Mouse (Mus musculus) C2C12 (cell line): Measurements from ENCODE around the gene N4bp2l1. TPM values are rescaled to one million over a fixed set of nuclear protein-coding genes. Genes with fewer than 3 reads are reported as not detected.

ENCODE experiments used
- H3K27me3 ChIP-seq: one replicate; pipeline ENCODE4 v1.6.1; 2011; ENCODE audit not compliant: control insufficient read depth, insufficient read depth, insufficient read length
- H3K36me3 ChIP-seq: one replicate; pipeline ENCODE4 v1.6.1; 2011; ENCODE audit not compliant: control insufficient read depth, insufficient read depth
- H3K4me3 ChIP-seq: one replicate; pipeline ENCODE4 v1.5.1; 2011; ENCODE audit warnings: mild to moderate bottlenecking, control low read depth; ENCODE audit not compliant: poor library complexity, insufficient read depth, severe bottlenecking
- H3K79me2 ChIP-seq: one replicate; pipeline ENCODE4 v1.6.1; 2011; ENCODE audit not compliant: control insufficient read depth, insufficient read depth
- H3K79me3 ChIP-seq: one replicate; pipeline ENCODE4 v1.6.1; 2011; ENCODE audit warnings: low read depth, control low read depth
- H3ac ChIP-seq: one replicate; pipeline ENCODE3; 2011; ENCODE audit warnings: low read depth; ENCODE audit not compliant: control insufficient read depth, insufficient read length
- CEBPB ChIP-seq: IDR thresholded peaks from one replicate; pipeline ENCODE4 v1.6.1; 2011; ENCODE audit warnings: low read depth, mild to moderate bottlenecking, control low read depth, moderate library complexity
- CTCF ChIP-seq: IDR thresholded peaks from one replicate; pipeline ENCODE4 v1.5.1; 2011; ENCODE audit not compliant: control insufficient read depth, insufficient read depth, insufficient read length
- FOSL1 ChIP-seq: IDR thresholded peaks from one replicate; pipeline ENCODE4 v1.8.0; 2011; ENCODE audit warnings: mild to moderate bottlenecking, low read length; ENCODE audit not compliant: poor library complexity, insufficient read depth, severe bottlenecking
- MAX ChIP-seq: IDR thresholded peaks from one replicate; pipeline ENCODE4 v1.6.1; 2011; ENCODE audit warnings: mild to moderate bottlenecking, control low read depth
- MYOD1 ChIP-seq: IDR thresholded peaks from one replicate; pipeline ENCODE4 v1.6.1; 2011; ENCODE audit warnings: low read depth; ENCODE audit not compliant: control insufficient read depth, insufficient read length
- MYOG ChIP-seq: IDR thresholded peaks from one replicate; pipeline ENCODE4 v1.6.1; 2011; ENCODE audit not compliant: control insufficient read depth, insufficient read length; ENCODE audit errors: extremely low read depth
- USF1 ChIP-seq: IDR thresholded peaks from one replicate; pipeline ENCODE4 v1.6.1; 2011; ENCODE audit warnings: low read depth, mild to moderate bottlenecking, control low read depth, moderate library complexity
- polyA plus RNA-seq: library from polyadenylated mRNA; unstranded; fragments of >200 nt; fragmentation: generic; extraction: Trizol; gene quantifications from one replicate; pipeline ENCODE4 v1.2.1, GENCODE M21; 2012; ENCODE audit warnings: missing spikeins

N4bp2l1 gene
- polyA plus RNA-seq, 1 experiment, result 0.33 TPM

GRCm38 (mm10) chr5:150589945-150590344 is 7.0 kb downstream of the N4bp2l1 start:
- H3K36me3 ChIP-seq, result no peaks in the 10 kb centered on the region
- TF ChIP-seq CEBPB, result no peak
- TF ChIP-seq CTCF, result no peak
- no peak for TF ChIP-seq MAX
- no peak for TF ChIP-seq USF1
- no peak for TF ChIP-seq FOSL1
- no peak for TF ChIP-seq MYOD1
- TF ChIP-seq MYOG, result no peak
- no peak overlapping the region for H3ac ChIP-seq

GRCm38 (mm10) chr5:150584337-150584729 is 12.7 kb downstream of the N4bp2l1 start:
- no peak for TF ChIP-seq CEBPB
- TF ChIP-seq MAX, result no peak
- TF ChIP-seq USF1, result no peak
- TF ChIP-seq CTCF, result no peak
- no peak for TF ChIP-seq FOSL1
- TF ChIP-seq MYOG, result no peak
- TF ChIP-seq MYOD1, result no peak
- no peaks in the 10 kb centered on the region for H3K27me3 ChIP-seq
- H3ac ChIP-seq, result no peak overlapping the region
- H3K79me3 ChIP-seq, result no peaks in the 10 kb centered on the region
- no peaks in the 10 kb centered on the region for H3K79me2 ChIP-seq
- H3K4me3 ChIP-seq, result no peak overlapping the region
- no peaks in the 10 kb centered on the region for H3K36me3 ChIP-seq

More at GRCm38 (mm10) chr5:150589945-150590344, 7.0 kb downstream of the N4bp2l1 start:
- H3K79me3 ChIP-seq, result no peaks in the 10 kb centered on the region
- H3K27me3 ChIP-seq, result peaks cover 5% of the 10 kb centered on the region
- H3K4me3 ChIP-seq, result no peak overlapping the region
- H3K79me2 ChIP-seq, result no peaks in the 10 kb centered on the region

DNA sequence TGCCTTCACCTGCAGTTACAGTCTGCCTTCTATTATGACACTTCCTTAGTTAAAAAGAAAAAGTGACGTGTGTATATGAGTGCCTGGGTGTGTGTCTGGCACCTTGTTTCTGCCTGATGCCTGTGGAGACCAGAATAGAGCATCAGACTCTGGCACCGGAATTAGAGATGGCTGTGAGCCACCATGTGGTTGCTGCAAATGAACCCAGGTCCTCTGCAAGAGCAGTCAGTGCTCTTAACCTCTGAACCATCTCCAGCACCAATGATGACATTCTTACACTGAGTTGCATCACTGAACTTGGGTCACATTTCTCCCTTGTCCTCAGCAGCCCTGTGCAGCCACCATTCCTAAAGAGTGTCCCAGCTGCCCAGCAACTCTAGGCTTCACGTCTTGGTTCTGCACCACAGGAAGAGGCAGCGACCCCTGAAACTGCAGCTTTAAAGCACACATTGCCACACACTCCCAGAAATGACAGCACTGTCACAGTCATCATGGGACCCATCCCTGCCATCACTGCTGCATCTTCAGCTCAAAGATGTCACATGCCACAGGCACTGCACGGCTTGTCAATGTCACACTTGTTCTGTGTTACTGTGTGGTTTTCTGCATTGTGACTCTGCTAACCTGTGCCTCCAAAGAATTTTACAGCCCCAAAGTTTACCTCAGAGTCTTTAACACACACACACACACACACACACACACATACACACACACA is 13.2 kb downstream of the N4bp2l1 start:
- H3K36me3 ChIP-seq, result no peaks in the 10 kb centered on the region
- H3K79me2 ChIP-seq, result no peaks in the 10 kb centered on the region
- peak; percentile 24 for TF ChIP-seq CEBPB
- TF ChIP-seq MYOG, result no peak
- no peak for TF ChIP-seq MYOD1
- TF ChIP-seq FOSL1, result no peak
- TF ChIP-seq USF1, result no peak
- no peak for TF ChIP-seq MAX
- no peak for TF ChIP-seq CTCF
- H3ac ChIP-seq, result no peak overlapping the region
- no peak overlapping the region for H3K4me3 ChIP-seq
- no peaks in the 10 kb centered on the region for H3K27me3 ChIP-seq
- H3K79me3 ChIP-seq, result no peaks in the 10 kb centered on the region

- TF ChIP-seq MAX (no peak), FOSL1 (no peak), MYOG (no peak)
- Histone ChIP-seq H3K36me3 (no peaks in the 10 kb centered on the region), H3K79me2 (no peaks in the 10 kb centered on the region), H3K27me3 (no peaks in the 10 kb centered on the region), H3ac (no peak overlapping the region), H3K4me3 (no peak overlapping the region), H3K79me3 (no peaks in the 10 kb centered on the region)
Measured at GRCm38 (mm10) chr5:150583181-150583580, 13.8 kb downstream of the N4bp2l1 start.

DNA sequence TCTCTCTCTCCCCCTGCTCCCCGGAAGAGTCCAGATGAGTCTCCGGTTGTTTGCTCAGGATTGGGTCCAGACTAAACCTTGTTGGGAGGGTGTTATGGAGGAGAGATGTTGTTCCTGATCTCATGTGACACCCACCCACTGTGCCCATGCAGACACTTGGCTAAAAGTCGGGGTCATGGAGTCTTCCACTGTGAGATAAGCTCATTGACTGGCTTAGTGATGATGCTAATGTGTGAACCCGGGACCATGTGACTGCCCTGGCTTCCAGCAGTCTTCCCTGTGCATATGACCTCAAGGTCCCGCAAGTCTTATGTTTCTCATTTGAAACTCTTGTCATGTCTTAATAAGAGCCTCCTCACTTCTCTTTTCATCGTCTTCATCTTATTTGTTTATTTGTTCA is 15.8 kb downstream of the N4bp2l1 start:
- Histone ChIP-seq H3K27me3 (no peaks in the 10 kb centered on the region), H3ac (no peak overlapping the region), H3K4me3 (no peak overlapping the region), H3K36me3 (no peaks in the 10 kb centered on the region), H3K79me3 (no peaks in the 10 kb centered on the region), H3K79me2 (no peaks in the 10 kb centered on the region)
- no peak for TF ChIP-seq CTCF
- TF ChIP-seq FOSL1, result no peak
- no peak for TF ChIP-seq MYOG
- TF ChIP-seq USF1, result no peak
- TF ChIP-seq CEBPB, result no peak
- TF ChIP-seq MAX, result no peak
- no peak for TF ChIP-seq MYOD1
